Mouse (Mus musculus) liver, postnatal 0 days (tissue): Measurements from ENCODE around the gene Wfdc12. TPM values are rescaled to one million over a fixed set of nuclear protein-coding genes. Genes with fewer than 3 reads are reported as not detected.
A peak's percentile ranks its signal among the peaks of the same experiment; 100 is the strongest.

ENCODE experiments used
- ATAC-seq: fragments of 200-750 bp; cut with Nextera tagmentation; 2 replicates; pipeline ENCODE4 v1.8.0; 2017; ENCODE audit warnings: mild to moderate bottlenecking, moderate library complexity
- DNase-seq: peaks from one replicate; pipeline ENCODE4 v3.0.0-alpha.2; 2016
- H3K27ac ChIP-seq: fragments of 300-500 bp; sonication (generic); 2 replicates; pipeline ENCODE4 v1.5.1; 2014; ENCODE audit warnings: antibody characterized with exemption, moderate library complexity, mild to moderate bottlenecking, low read depth
- H3K27me3 ChIP-seq: fragments of 300-500 bp; sonication (generic); 2 replicates; pipeline ENCODE4 v1.6.1; 2014; ENCODE audit warnings: low read length, control low read depth, mixed read lengths; ENCODE audit not compliant: insufficient read depth
- H3K36me3 ChIP-seq: fragments of 300-500 bp; sonication (generic); replicated peaks from 2 replicates; pipeline ENCODE4 v1.6.1; 2014; ENCODE audit warnings: mild to moderate bottlenecking, control low read depth, low read length, moderate library complexity, mixed read lengths; ENCODE audit not compliant: insufficient read depth
- H3K4me1 ChIP-seq: fragments of 300-500 bp; sonication (generic); 2 replicates; pipeline ENCODE4 v1.6.1; 2014; ENCODE audit warnings: antibody characterized with exemption, mild to moderate bottlenecking, control low read depth; ENCODE audit not compliant: insufficient read depth
- H3K4me2 ChIP-seq: fragments of 300-500 bp; sonication (generic); 2 replicates; pipeline ENCODE4 v1.6.1; 2014; ENCODE audit warnings: low read depth, mild to moderate bottlenecking, low read length, moderate library complexity, mixed read lengths
- H3K4me3 ChIP-seq: fragments of 300-500 bp; sonication (generic); 2 replicates; pipeline ENCODE4 v1.5.1; 2014; ENCODE audit warnings: low read depth, low read length
- H3K9ac ChIP-seq: fragments of 300-500 bp; sonication (generic); replicated peaks from 2 replicates; pipeline ENCODE4 v1.6.1; 2014; ENCODE audit warnings: mild to moderate bottlenecking, moderate library complexity
- H3K9me3 ChIP-seq: fragments of 300-500 bp; sonication (generic); 2 replicates; pipeline ENCODE4 v1.6.1; 2016; ENCODE audit warnings: mild to moderate bottlenecking, control low read depth, low read length, mixed read lengths
- CTCF ChIP-seq: sonication (generic); IDR thresholded peaks from 2 replicates; pipeline ENCODE4 v1.5.1; 2016; ENCODE audit warnings: antibody characterized with exemption, low read depth
- EP300 ChIP-seq: IDR thresholded peaks from 2 replicates; pipeline ENCODE4 v1.6.1; 2016; ENCODE audit warnings: antibody characterized with exemption, low read depth, mild to moderate bottlenecking
- WGBS: fragments of 180-500 bp; shearing (Covaris S2); extraction: QIAGEN DNeasy Blood & Tissue Kit; methylation state at CpG from one replicate; pipeline ENCODE4 v1.1.7; 2014; ENCODE audit not compliant: insufficient replicate concordance; 5-methylcytosine and 5-hydroxymethylcytosine counted together
- polyA plus RNA-seq: library from polyadenylated mRNA; unstranded; fragments of >200 nt; fragmentation: Nextera tagmentation; extraction: Ambion mirVana; gene quantifications from 2 replicates; pipeline ENCODE4 v1.2.1, GENCODE M21; 2015

Wfdc12 gene
- polyA plus RNA-seq, 1 experiment from 2014 or later, result 0.14 TPM

- TF ChIP-seq EP300, result no peak
- no peak for TF ChIP-seq CTCF
- no peak for ATAC-seq
- DNase-seq, result no peak
- 45% methylated on average over 3 of the region's 3 CpGs for WGBS
- Histone ChIP-seq H3K4me2 (no peak overlapping the region), H3K9me3 (no peaks in the 10 kb centered on the region), H3K27ac (no peak overlapping the region), H3K36me3 (no peaks in the 10 kb centered on the region), H3K27me3 (peaks cover 42% of the 10 kb centered on the region), H3K4me3 (no peak overlapping the region), H3K9ac (no peak overlapping the region), H3K4me1 (peaks cover 2% of the 10 kb centered on the region; the same call in 1 of the 2 replicates)
Observed at GRCm38 (mm10) chr2:164173394-164173793, 17.0 kb downstream of the Wfdc12 start.

- under 1% methylated on average over 25 of the region's 29 CpGs for WGBS
- Histone ChIP-seq H3K36me3 (no peaks in the 10 kb centered on the region), H3K9me3 (no peaks in the 10 kb centered on the region), H3K4me3 (peak within 1 kb of the TSS; percentile 27), H3K9ac (no peak within 1 kb of the TSS), H3K27ac (no peak within 1 kb of the TSS), H3K27me3 (peaks cover 66% of the 10 kb centered on the region), H3K4me2 (peak within 1 kb of the TSS; percentile 59), H3K4me1 (peaks cover 5% of the 10 kb centered on the region; the same call in 1 of the 2 replicates)
- TF ChIP-seq EP300 (no peak), CTCF (no peak)
- DNase-seq, result no peak
- no peak for ATAC-seq
Observed at GRCm38 (mm10) chr2:164170902-164171301, 19.5 kb downstream of the Wfdc12 start, which contains the start of gene Kcns1. Kcns1 (minus strand) TSS chr2:164171113.

- Histone ChIP-seq H3K27me3 (peaks cover 66% of the 10 kb centered on the region), H3K4me3 (no peak overlapping the region), H3K9me3 (no peaks in the 10 kb centered on the region), H3K27ac (no peak overlapping the region), H3K36me3 (no peaks in the 10 kb centered on the region), H3K4me2 (no peak overlapping the region), H3K4me1 (peaks cover 5% of the 10 kb centered on the region; the same call in 1 of the 2 replicates), H3K9ac (no peak overlapping the region)
- no peak for ATAC-seq
- no peak for DNase-seq
- TF ChIP-seq EP300 (no peak), CTCF (no peak)
- 5% methylated on average over 11 of the region's 11 CpGs for WGBS
Observed at GRCm38 (mm10) chr2:164170326-164170725, 20.1 kb downstream of the Wfdc12 start.

GRCm38 (mm10) chr2:164168571-164168946 is 21.8 kb downstream of the Wfdc12 start:
- H3K27me3 ChIP-seq, result peaks cover 63% of the 10 kb centered on the region
- H3K4me1 ChIP-seq, result peaks cover 5% of the 10 kb centered on the region; the same call in 1 of the 2 replicates
- no peak overlapping the region for H3K27ac ChIP-seq
- ATAC-seq (no peak), DNase-seq (no peak)
- 15% methylated on average over 42 of the region's 42 CpGs for WGBS
- H3K9me3 ChIP-seq, result no peaks in the 10 kb centered on the region
- H3K4me3 ChIP-seq, result 0 out of 2 replicates have a peak overlapping the region, but pooled peaks have one; percentile 24
- no peak overlapping the region for H3K4me2 ChIP-seq
- TF ChIP-seq CTCF (no peak), EP300 (no peak)
- H3K9ac ChIP-seq, result no peak overlapping the region
- no peaks in the 10 kb centered on the region for H3K36me3 ChIP-seq

GRCm38 (mm10) chr2:164167752-164168570 is 22.4 kb downstream of the Wfdc12 start:
- DNase-seq (no peak), ATAC-seq (no peak)
- Histone ChIP-seq H3K4me3 (0 out of 2 replicates have a peak overlapping the region, but pooled peaks have one; percentile 24), H3K9me3 (no peaks in the 10 kb centered on the region), H3K27ac (no peak overlapping the region), H3K36me3 (no peaks in the 10 kb centered on the region), H3K27me3 (peaks cover 61% of the 10 kb centered on the region), H3K4me1 (peaks cover 5% of the 10 kb centered on the region; the same call in 1 of the 2 replicates), H3K9ac (no peak overlapping the region), H3K4me2 (no peak overlapping the region)
- WGBS, result 15% methylated on average over 90 of the region's 90 CpGs
- TF ChIP-seq CTCF (no peak), EP300 (no peak)

- no peak overlapping the region for H3K27ac ChIP-seq
- WGBS, result 78% methylated on average over 5 of the region's 5 CpGs
- TF ChIP-seq EP300, result no peak
- no peak for TF ChIP-seq CTCF
- H3K9ac ChIP-seq, result no peak overlapping the region
- no peak for ATAC-seq
- H3K4me3 ChIP-seq, result no peak overlapping the region
- no peaks in the 10 kb centered on the region for H3K36me3 ChIP-seq
- peaks cover 5% of the 10 kb centered on the region for H3K4me1 ChIP-seq
- H3K27me3 ChIP-seq, result peaks cover 40% of the 10 kb centered on the region
- no peaks in the 10 kb centered on the region for H3K9me3 ChIP-seq
- no peak for DNase-seq
- no peak overlapping the region for H3K4me2 ChIP-seq
Observed at GRCm38 (mm10) chr2:164164941-164165340, 25.5 kb downstream of the Wfdc12 start.
